Mouse (Mus musculus): Measurements from ENCODE around the gene Begain.

The Begain gene

GRCm38 (mm10) chr12:109010070-109010649, 57.9 kb downstream of the Begain start:
- TF ChIP-seq GATA4 (IDR thresholded peaks at IDR 0.05; ENCODE audit: insufficient replicate concordance, low read length): no peak

GRCm38 (mm10) chr12:109002978-109003377, 65.0 kb downstream of the Begain start:
- TF ChIP-seq GATA4 (IDR thresholded peaks at IDR 0.05; ENCODE audit: insufficient replicate concordance, low read length): no peak

DNA sequence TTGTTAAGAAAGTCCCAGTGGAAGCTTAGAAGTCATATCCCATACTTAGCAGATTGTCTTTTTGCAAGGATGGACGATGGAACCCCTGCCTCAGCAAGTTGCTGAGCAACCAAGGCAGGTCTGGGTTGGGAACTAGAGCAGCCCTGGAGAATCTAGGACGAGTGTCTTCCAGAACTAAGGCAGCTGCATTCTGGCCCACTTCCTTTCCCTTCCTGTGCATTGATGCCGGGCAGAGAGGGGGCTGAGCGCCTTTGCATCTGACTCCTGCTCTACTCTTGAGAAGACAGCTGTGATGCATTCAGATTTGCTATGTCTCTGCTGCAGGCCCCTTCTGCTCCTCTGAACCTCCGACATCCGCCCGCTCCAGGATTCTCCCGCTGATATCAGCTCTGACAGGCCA, 70.8 kb downstream of the Begain start:
- TF ChIP-seq GATA4 (IDR thresholded peaks at IDR 0.05; ENCODE audit: insufficient replicate concordance, low read length): no peak

DNA sequence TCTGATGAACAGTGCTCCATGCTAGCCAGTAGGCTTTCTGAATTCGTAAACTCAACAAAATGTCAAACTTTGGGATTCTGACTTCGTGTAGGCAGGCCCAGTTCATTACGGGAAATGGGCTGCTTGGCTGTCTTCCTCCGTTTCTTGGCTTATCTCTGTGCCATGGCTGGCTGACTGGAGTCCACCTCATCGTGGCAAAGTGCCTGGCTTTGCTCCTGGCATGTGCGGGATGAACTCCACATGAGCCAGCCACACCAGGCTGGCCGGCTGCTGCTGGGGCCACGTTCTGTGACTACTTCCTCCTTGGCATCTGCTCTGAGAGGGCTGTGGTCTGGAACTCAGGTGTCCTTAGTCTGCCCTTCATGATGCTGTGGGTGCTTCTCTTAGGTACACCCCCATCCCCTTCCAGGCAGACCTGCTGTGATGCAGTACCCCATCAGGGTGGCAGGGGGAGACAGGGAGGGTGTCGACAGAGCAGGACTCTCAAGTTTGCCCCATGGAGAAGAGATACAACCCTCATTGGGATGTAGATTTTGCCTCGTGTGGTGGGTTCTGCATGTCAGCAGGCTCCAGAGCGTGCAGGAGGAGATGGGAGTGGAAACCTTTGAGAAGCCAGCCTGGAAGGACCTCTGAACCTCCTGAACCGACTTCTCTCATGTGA, 71.9 kb downstream of the Begain start:
- TF ChIP-seq GATA4 (IDR thresholded peaks at IDR 0.05; ENCODE audit: insufficient replicate concordance, low read length): no peak

GRCm38 (mm10) chr12:108994436-108995031, 73.5 kb downstream of the Begain start:
- TF ChIP-seq GATA4 (IDR thresholded peaks at IDR 0.05; ENCODE audit: insufficient replicate concordance, low read length): no peak

DNA sequence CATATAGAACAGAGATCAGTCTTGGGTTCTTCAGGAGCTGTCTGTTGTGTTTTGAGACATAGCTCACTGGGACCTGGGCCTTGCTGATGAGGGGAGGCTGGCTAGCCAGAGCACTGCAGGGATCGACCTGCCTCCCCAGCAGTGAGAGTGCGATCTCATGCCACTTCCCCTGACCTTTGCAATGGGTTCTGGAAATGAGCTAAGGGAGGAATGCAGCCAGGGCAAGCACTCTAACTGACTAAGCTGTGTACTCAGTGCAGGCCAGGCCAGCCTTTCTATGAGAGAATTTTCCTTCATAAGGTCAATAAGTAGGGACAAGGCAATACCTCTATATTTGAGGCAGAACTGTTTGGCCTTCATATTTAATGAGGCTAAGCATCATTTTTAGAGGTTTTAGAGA, 75.0 kb downstream of the Begain start:
- TF ChIP-seq GATA4 (IDR thresholded peaks at IDR 0.05; ENCODE audit: insufficient replicate concordance, low read length): no peak

DNA sequence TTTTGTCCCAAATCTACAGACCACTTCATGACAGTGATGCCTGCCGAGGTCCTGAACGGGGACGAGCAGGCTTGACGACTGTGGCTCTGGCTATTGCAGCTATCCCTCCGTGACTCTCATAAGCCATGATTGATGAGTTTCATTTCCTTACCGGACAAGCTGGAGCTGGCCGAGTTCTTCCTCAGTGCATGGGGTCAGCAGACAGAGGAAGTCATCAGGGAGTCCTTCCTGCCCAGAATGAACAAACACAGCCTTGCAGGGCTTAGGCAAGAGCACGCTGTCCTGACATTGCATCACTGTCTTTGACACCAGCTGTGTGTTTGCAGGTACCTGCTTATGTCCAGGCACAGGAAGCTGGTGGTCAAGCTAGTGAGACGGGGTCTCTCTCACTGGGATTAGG, 77.6 kb downstream of the Begain start:
- TF ChIP-seq GATA4 (IDR thresholded peaks at IDR 0.05; ENCODE audit: insufficient replicate concordance, low read length): no peak; the same call in 1 of the 2 replicates

DNA sequence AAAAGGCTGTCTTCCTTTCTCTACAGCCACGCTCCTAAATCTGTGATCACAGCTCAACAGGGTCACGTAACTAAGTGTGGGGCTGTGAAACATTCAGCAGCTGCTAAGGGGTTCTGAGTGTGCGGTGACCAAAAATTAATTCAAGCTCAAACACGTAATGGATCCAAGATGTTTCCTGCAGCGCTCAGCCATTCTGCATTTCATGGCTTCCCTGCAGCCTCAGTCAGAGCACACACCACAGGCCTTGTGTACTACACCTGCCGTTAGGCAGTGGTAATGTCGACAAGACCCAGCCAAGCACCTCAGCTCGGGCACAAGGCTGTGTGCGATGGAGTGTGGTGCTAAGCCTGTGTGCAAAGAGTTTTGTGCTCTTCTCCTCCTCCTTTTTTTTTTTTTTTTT, 80.6 kb downstream of the Begain start:
- TF ChIP-seq GATA4 (IDR thresholded peaks at IDR 0.05; ENCODE audit: insufficient replicate concordance, low read length): no peak

GRCm38 (mm10) chr12:108985025-108985424, 83.0 kb downstream of the Begain start:
- no peak for TF ChIP-seq GATA4 (IDR thresholded peaks at IDR 0.05; ENCODE audit: insufficient replicate concordance, low read length)

DNA sequence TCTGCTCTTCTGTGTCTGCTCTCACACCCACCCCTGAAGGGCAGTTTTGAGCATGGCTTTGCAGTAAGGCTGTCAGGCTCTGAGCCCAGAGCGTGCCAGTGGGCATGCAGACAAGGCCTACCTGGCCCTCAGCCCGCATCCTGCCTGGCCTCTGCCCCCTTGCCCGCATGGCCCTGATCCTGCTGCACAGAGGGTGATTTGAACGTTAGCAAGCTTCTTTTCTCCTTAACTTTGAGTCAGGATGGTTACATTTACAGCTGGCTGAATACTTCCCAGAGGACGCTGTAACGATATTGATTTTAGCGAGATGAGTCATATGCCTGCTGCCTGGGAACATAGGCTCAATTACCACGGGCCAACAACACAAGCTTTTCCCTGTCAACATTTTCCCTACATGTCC, 83.5 kb downstream of the Begain start:
- no peak for TF ChIP-seq GATA4 (IDR thresholded peaks at IDR 0.05; ENCODE audit: insufficient replicate concordance, low read length)

- no peak for TF ChIP-seq GATA4 (IDR thresholded peaks at IDR 0.05; ENCODE audit: insufficient replicate concordance, low read length)
Measured at GRCm38 (mm10) chr12:108983496-108983895, 84.5 kb downstream of the Begain start.

DNA sequence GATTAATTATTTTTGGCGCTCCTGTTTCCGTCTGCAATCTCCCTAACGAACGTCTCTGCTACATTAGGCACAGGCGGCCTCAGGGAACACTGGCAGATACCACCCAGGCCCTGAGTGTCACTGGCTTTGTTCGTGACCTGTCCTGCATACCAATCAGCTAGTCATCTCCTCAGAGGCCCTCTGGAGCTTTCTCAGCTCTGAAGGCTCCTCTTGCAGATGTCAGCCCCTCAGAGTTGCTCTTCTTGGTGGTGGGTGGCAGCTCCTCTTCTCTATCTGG, 85.4 kb downstream of the Begain start:
- no peak for TF ChIP-seq GATA4 (IDR thresholded peaks at IDR 0.05; ENCODE audit: insufficient replicate concordance, low read length)
